Mouse (Mus musculus) stomach, postnatal 0 days (tissue): ENCODE data around the gene Gm13275.
"Not testable (repeated sequence)": the region's sequence is repeated elsewhere in the genome, so short reads cannot be mapped to it uniquely, and the experiment has no call there.

Experiments used
- CTCF ChIP-seq: IDR thresholded peaks from 2 replicates; pipeline ENCODE4 v1.5.1; 2016; ENCODE audit warnings: antibody characterized with exemption, low read depth, mild to moderate bottlenecking, moderate library complexity
- EP300 ChIP-seq: optimal IDR thresholded peaks from 2 replicates; pipeline ENCODE3; 2016; ENCODE audit warnings: antibody characterized with exemption

- peak; percentile 36 for TF ChIP-seq CTCF
- TF ChIP-seq EP300, result not testable (repeated sequence)
Observed at GRCm38 (mm10) chr4:88782335-88782734, 12.0 kb upstream of the Gm13275 start.
